Mouse (Mus musculus) hindbrain, embryonic 10.5 days (tissue): ENCODE data around the gene Gcnt2. TPM values are rescaled to one million over a fixed set of nuclear protein-coding genes. Genes with fewer than 3 reads are reported as not detected.

Experiments
- DNase-seq: peaks from one replicate; pipeline ENCODE4 v3.0.0-alpha.2; 2017; ENCODE audit warnings: low spot score
- H3K27ac ChIP-seq: fragments of 300-500 bp; sonication (generic); 2 replicates; pipeline ENCODE4 v1.5.1; 2016; ENCODE audit warnings: mild to moderate bottlenecking, moderate library complexity
- H3K27me3 ChIP-seq: fragments of 300-500 bp; sonication (generic); 2 replicates; pipeline ENCODE4 v1.6.1; 2016; ENCODE audit warnings: mild to moderate bottlenecking; ENCODE audit not compliant: poor library complexity, insufficient read depth, severe bottlenecking
- H3K36me3 ChIP-seq: fragments of 300-500 bp; sonication (generic); 2 replicates; pipeline ENCODE4 v1.6.1; 2016; ENCODE audit warnings: mild to moderate bottlenecking, moderate library complexity
- H3K4me1 ChIP-seq: fragments of 300-500 bp; sonication (generic); replicated peaks from 2 replicates; pipeline ENCODE4 v1.6.1; 2016; ENCODE audit warnings: mild to moderate bottlenecking
- H3K4me3 ChIP-seq: fragments of 300-500 bp; sonication (generic); 2 replicates; pipeline ENCODE4 v1.5.1; 2016; ENCODE audit warnings: mild to moderate bottlenecking, moderate library complexity
- H3K9me3 ChIP-seq: fragments of 300-500 bp; sonication (generic); 2 replicates; pipeline ENCODE4 v1.6.1; 2016; ENCODE audit warnings: mild to moderate bottlenecking, moderate library complexity
- WGBS: fragments of 180-500 bp; shearing (Covaris S2); methylation state at CpG from one replicate; pipeline ENCODE4 v1.1.7; 2016; 5-methylcytosine and 5-hydroxymethylcytosine counted together
- polyA plus RNA-seq: library from polyadenylated mRNA; unstranded; fragments of >200 nt; fragmentation: Nextera tagmentation; extraction: Ambion mirVana; gene quantifications from 2 replicates; pipeline ENCODE4 v1.2.1, GENCODE M21; 2016

The Gcnt2 gene
- polyA plus RNA-seq, 1 experiment from 2014 or later, result 3.9 TPM

GRCm38 (mm10) chr13:40852791-40853190, 6.8 kb upstream of the Gcnt2 start:
- Histone ChIP-seq H3K9me3 (no peaks in the 10 kb centered on the region), H3K27me3 (no peaks in the 10 kb centered on the region), H3K36me3 (no peaks in the 10 kb centered on the region), H3K4me3 (no peak overlapping the region), H3K27ac (no peak overlapping the region), H3K4me1 (peaks cover 13% of the 10 kb centered on the region)
- 91% methylated on average over 5 of the region's 5 CpGs for WGBS
- DNase-seq, result no peak

- Histone ChIP-seq H3K27me3 (no peaks in the 10 kb centered on the region), H3K4me3 (peak overlapping the region; percentile 52; the same call in 1 of the 2 replicates), H3K27ac (no peak overlapping the region), H3K36me3 (no peaks in the 10 kb centered on the region), H3K9me3 (no peaks in the 10 kb centered on the region), H3K4me1 (peaks cover 13% of the 10 kb centered on the region)
- no peak for DNase-seq
- WGBS, result 89% methylated on average over 4 of the region's 4 CpGs
Observed at GRCm38 (mm10) chr13:40853842-40854241, 5.7 kb upstream of the Gcnt2 start.

- WGBS, result 2% methylated on average over 13 of the region's 13 CpGs
- DNase-seq, result peak; percentile 59
- H3K4me1 ChIP-seq, result peaks cover 13% of the 10 kb centered on the region
- peak overlapping the region; percentile 52 for H3K4me3 ChIP-seq
- H3K9me3 ChIP-seq, result no peaks in the 10 kb centered on the region
- H3K27ac ChIP-seq, result peak overlapping the region; percentile 75
- H3K36me3 ChIP-seq, result no peaks in the 10 kb centered on the region
- H3K27me3 ChIP-seq, result no peaks in the 10 kb centered on the region
Observed at GRCm38 (mm10) chr13:40854451-40855058, 5.0 kb upstream of the Gcnt2 start.

- Histone ChIP-seq H3K27ac (no peak overlapping the region), H3K9me3 (no peaks in the 10 kb centered on the region), H3K36me3 (no peaks in the 10 kb centered on the region), H3K4me3 (no peak overlapping the region), H3K4me1 (peaks cover 13% of the 10 kb centered on the region), H3K27me3 (no peaks in the 10 kb centered on the region)
- DNase-seq, result no peak
- 74% methylated on average over 6 of the region's 6 CpGs for WGBS
Observed at GRCm38 (mm10) chr13:40855266-40855665, 4.3 kb upstream of the Gcnt2 start.

- no peak overlapping the region for H3K4me3 ChIP-seq
- DNase-seq, result no peak
- peaks cover 13% of the 10 kb centered on the region for H3K4me1 ChIP-seq
- no peaks in the 10 kb centered on the region for H3K9me3 ChIP-seq
- H3K27me3 ChIP-seq, result no peaks in the 10 kb centered on the region
- no peaks in the 10 kb centered on the region for H3K36me3 ChIP-seq
- 89% methylated on average over 8 of the region's 8 CpGs for WGBS
- no peak overlapping the region for H3K27ac ChIP-seq
Observed at GRCm38 (mm10) chr13:40856786-40857185, 2.8 kb upstream of the Gcnt2 start.

- Histone ChIP-seq H3K27me3 (no peaks in the 10 kb centered on the region), H3K4me3 (no peak overlapping the region), H3K27ac (no peak overlapping the region), H3K9me3 (no peaks in the 10 kb centered on the region), H3K36me3 (no peaks in the 10 kb centered on the region), H3K4me1 (peaks cover 10% of the 10 kb centered on the region)
- WGBS, result 73% methylated on average over 13 of the region's 13 CpGs
- DNase-seq, result no peak
Observed at GRCm38 (mm10) chr13:40857281-40857818, 2.2 kb upstream of the Gcnt2 start.

- 90% methylated on average over 8 of the region's 8 CpGs for WGBS
- H3K36me3 ChIP-seq, result no peaks in the 10 kb centered on the region
- no peaks in the 10 kb centered on the region for H3K9me3 ChIP-seq
Observed at GRCm38 (mm10) chr13:40859225-40859624, 329 bp upstream of the Gcnt2 start.

GRCm38 (mm10) chr13:40863006-40863405, 3.5 kb downstream of the Gcnt2 start:
- no peak for DNase-seq
- H3K27me3 ChIP-seq, result no peaks in the 10 kb centered on the region
- H3K9me3 ChIP-seq, result no peaks in the 10 kb centered on the region
- H3K4me3 ChIP-seq, result no peak overlapping the region
- H3K36me3 ChIP-seq, result no peaks in the 10 kb centered on the region
- H3K4me1 ChIP-seq, result no peaks in the 10 kb centered on the region; the same call in 1 of the 2 replicates
- WGBS, result 93% methylated on average over 9 of the region's 9 CpGs
- H3K27ac ChIP-seq, result no peak overlapping the region

More at GRCm38 (mm10) chr13:40859225-40859624, 329 bp upstream of the Gcnt2 start:
- DNase-seq, result no peak
- H3K4me3 ChIP-seq, result no peak overlapping the region
- H3K4me1 ChIP-seq, result peaks cover 8% of the 10 kb centered on the region
- no peaks in the 10 kb centered on the region for H3K27me3 ChIP-seq
- no peak overlapping the region for H3K27ac ChIP-seq

GRCm38 (mm10) chr13:40868844-40869587, 9.5 kb downstream of the Gcnt2 start:
- Histone ChIP-seq H3K9me3 (no peaks in the 10 kb centered on the region), H3K4me3 (no peak overlapping the region), H3K4me1 (peaks cover 14% of the 10 kb centered on the region), H3K27ac (peak overlapping the region; percentile 53), H3K27me3 (no peaks in the 10 kb centered on the region), H3K36me3 (no peaks in the 10 kb centered on the region)
- no peak for DNase-seq
- WGBS, result 26% methylated on average over 16 of the region's 16 CpGs

- Histone ChIP-seq H3K9me3 (no peaks in the 10 kb centered on the region), H3K4me3 (no peak overlapping the region), H3K27me3 (no peaks in the 10 kb centered on the region), H3K27ac (no peak overlapping the region), H3K36me3 (no peaks in the 10 kb centered on the region), H3K4me1 (peaks cover 7% of the 10 kb centered on the region)
- DNase-seq, result no peak
- WGBS, result 88% methylated on average over 5 of the region's 5 CpGs
Observed at GRCm38 (mm10) chr13:40874021-40874420, 14.5 kb downstream of the Gcnt2 start.

GRCm38 (mm10) chr13:40875415-40875814, 15.9 kb downstream of the Gcnt2 start:
- Histone ChIP-seq H3K36me3 (no peaks in the 10 kb centered on the region), H3K4me3 (no peak overlapping the region), H3K9me3 (no peaks in the 10 kb centered on the region), H3K27ac (no peak overlapping the region), H3K4me1 (0 out of 2 replicates have a peak, but pooled peaks cover 5% of the 10 kb centered on the region), H3K27me3 (no peaks in the 10 kb centered on the region)
- 90% methylated on average over 5 of the region's 5 CpGs for WGBS
- DNase-seq, result no peak

- no peak for DNase-seq
- Histone ChIP-seq H3K4me3 (no peak overlapping the region), H3K9me3 (no peaks in the 10 kb centered on the region), H3K27me3 (no peaks in the 10 kb centered on the region), H3K36me3 (no peaks in the 10 kb centered on the region), H3K27ac (no peak overlapping the region), H3K4me1 (no peaks in the 10 kb centered on the region)
- 82% methylated on average over 4 of the region's 4 CpGs for WGBS
Observed at GRCm38 (mm10) chr13:40877589-40877988, 18.0 kb downstream of the Gcnt2 start.

GRCm38 (mm10) chr13:40880557-40880956, 21.0 kb downstream of the Gcnt2 start:
- H3K4me3 ChIP-seq, result no peak overlapping the region
- 78% methylated on average over 8 of the region's 8 CpGs for WGBS
- no peak for DNase-seq
- H3K36me3 ChIP-seq, result no peaks in the 10 kb centered on the region
- H3K9me3 ChIP-seq, result no peaks in the 10 kb centered on the region
- H3K27me3 ChIP-seq, result no peaks in the 10 kb centered on the region
- H3K27ac ChIP-seq, result no peak overlapping the region
- no peaks in the 10 kb centered on the region for H3K4me1 ChIP-seq
